Mouse (Mus musculus): Measurements from ENCODE around the gene Naf1. TPM values are rescaled to one million over a fixed set of nuclear protein-coding genes. Genes with fewer than 3 reads are reported as not detected.

Gene Naf1
- polyA plus RNA-seq, 1 experiment from 2014 or later = 3.1 TPM

DNA sequence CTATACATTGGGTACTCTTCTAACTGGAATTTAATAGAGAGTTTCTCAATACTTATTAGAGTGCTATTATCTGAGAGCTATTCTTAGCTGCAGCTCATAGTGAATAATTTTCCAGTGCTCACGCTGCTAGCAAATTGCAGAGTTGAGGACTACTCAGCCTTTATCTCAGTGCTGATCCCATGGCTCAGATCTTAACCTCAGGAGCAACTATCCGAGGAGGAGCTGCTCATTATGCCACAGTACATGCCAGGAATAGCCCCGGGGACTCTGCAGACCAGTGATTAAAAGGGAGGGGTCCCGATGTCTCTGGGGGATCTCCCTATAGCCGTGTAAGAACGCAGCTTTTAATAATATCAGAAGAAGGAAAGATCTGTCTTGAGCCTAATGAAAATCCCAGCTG lies 50.7 kb downstream of the Naf1 start:
- H3K27ac ChIP-seq (replicated peaks) = no peak overlapping the region
- WGBS = 54% methylated on average over 6 of the region's 6 CpGs
- H3K36me3 ChIP-seq = no peaks in the 10 kb centered on the region
- H3K27me3 ChIP-seq (ENCODE audit: low read depth, poor library complexity, severe bottlenecking) = no peaks in the 10 kb centered on the region
- no peak overlapping the region for H3K4me3 ChIP-seq
- no peak for DNase-seq (ENCODE audit: low spot score)
- no peaks in the 10 kb centered on the region for H3K9me3 ChIP-seq (replicated peaks)
- no peaks in the 10 kb centered on the region for H3K4me1 ChIP-seq

DNA sequence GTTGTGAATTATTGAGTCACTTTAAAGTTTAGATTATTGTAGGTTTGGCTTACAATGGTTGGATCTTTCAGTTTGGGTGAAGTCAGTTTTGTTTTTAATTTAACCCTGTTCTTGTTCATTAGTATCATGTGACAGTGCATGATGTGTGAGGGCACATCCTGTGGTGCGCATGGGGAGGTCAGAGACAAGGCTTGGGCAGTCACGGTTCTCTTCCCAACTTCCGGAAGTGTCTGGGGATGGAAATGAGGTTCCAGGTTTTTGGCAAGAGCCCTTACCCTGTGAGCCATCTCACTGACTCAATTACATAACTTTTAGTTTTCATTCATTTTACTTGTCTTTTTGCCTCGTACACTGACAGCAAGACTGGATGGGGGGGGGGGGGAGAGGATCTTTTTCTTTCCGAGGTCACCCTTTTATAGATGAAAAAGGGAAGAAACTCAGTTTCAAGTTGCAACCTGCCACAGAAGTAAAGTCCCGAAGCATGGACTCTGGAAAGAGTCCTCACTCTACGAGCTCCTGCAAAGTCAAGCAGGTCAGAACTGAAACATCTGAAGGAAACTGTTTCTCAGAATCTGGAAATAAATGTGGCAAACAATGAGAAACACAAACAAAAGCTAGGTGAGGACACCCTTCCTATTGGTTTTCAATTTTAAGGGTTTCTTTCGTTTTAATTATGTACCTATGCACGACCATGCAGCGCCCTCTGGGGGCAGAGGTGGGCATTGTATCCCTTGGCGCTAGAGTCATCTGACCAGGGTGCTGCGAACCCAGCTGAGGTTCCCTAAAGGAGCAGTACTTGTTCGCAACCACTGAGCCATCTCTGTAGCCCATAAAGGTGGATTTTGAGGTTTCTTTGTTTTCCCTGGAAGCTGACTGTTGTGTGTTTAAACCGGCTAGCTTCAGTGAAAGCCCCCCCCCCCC lies 53.9 kb downstream of the Naf1 start:
- Histone ChIP-seq H3K4me3 (no peak overlapping the region), H3K27me3 (ENCODE audit: low read depth, poor library complexity, severe bottlenecking) (no peaks in the 10 kb centered on the region), H3K9me3 (replicated peaks) (no peaks in the 10 kb centered on the region), H3K36me3 (no peaks in the 10 kb centered on the region), H3K27ac (replicated peaks) (no peak overlapping the region), H3K4me1 (no peaks in the 10 kb centered on the region)
- DNase-seq (ENCODE audit: low spot score) = no peak
- 69% methylated on average over 14 of the region's 14 CpGs for WGBS

DNA sequence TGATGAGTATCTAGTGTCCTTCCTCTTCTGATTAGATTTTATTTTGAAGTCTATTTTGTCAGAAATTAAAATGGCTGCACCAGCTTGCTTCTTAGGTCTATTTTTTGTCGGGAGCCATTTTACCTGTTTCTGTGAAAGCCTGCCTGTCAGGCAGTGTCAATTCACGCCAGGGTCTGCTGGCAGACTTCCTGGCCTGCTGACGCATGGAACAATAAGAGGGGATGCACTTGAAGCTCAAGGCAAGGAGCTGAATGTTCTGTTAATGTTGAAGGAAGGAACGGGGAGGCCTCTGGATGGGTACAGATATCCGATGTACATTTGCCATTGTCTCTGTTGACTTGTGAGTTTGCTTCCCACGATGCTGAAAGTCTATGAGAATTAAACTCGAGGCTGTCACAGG lies 56.0 kb downstream of the Naf1 start:
- no peaks in the 10 kb centered on the region for H3K36me3 ChIP-seq
- no peak overlapping the region for H3K27ac ChIP-seq (replicated peaks)
- DNase-seq (ENCODE audit: low spot score) = no peak
- H3K4me1 ChIP-seq = no peaks in the 10 kb centered on the region
- no peaks in the 10 kb centered on the region for H3K27me3 ChIP-seq (ENCODE audit: low read depth, poor library complexity, severe bottlenecking)
- WGBS = 80% methylated on average over 7 of the region's 7 CpGs
- no peak overlapping the region for H3K4me3 ChIP-seq
- 0 out of 2 replicates have a peak, but pooled peaks cover 2% of the 10 kb centered on the region for H3K9me3 ChIP-seq (replicated peaks)

- DNase-seq (ENCODE audit: low spot score) = no peak
- H3K27me3 ChIP-seq (ENCODE audit: low read depth, poor library complexity, severe bottlenecking) = no peaks in the 10 kb centered on the region
- H3K27ac ChIP-seq (replicated peaks) = no peak overlapping the region
- H3K4me1 ChIP-seq = no peaks in the 10 kb centered on the region
- 0 out of 2 replicates have a peak, but pooled peaks cover 2% of the 10 kb centered on the region for H3K9me3 ChIP-seq (replicated peaks)
- H3K4me3 ChIP-seq = no peak overlapping the region
- H3K36me3 ChIP-seq = no peaks in the 10 kb centered on the region
- WGBS = 80% methylated on average over 6 of the region's 6 CpGs
Observed at GRCm38 (mm10) chr8:66917695-66918467, 57.9 kb downstream of the Naf1 start.

GRCm38 (mm10) chr8:66918471-66918870 lies 58.5 kb downstream of the Naf1 start:
- WGBS = 75% methylated on average over 4 of the region's 4 CpGs
- Histone ChIP-seq H3K36me3 (no peaks in the 10 kb centered on the region), H3K4me1 (no peaks in the 10 kb centered on the region), H3K4me3 (no peak overlapping the region), H3K9me3 (replicated peaks) (0 out of 2 replicates have a peak, but pooled peaks cover 2% of the 10 kb centered on the region), H3K27ac (replicated peaks) (no peak overlapping the region), H3K27me3 (ENCODE audit: low read depth, poor library complexity, severe bottlenecking) (no peaks in the 10 kb centered on the region)
- DNase-seq (ENCODE audit: low spot score) = no peak

- no peak overlapping the region for H3K27ac ChIP-seq (replicated peaks)
- no peak overlapping the region for H3K4me3 ChIP-seq
- no peaks in the 10 kb centered on the region for H3K4me1 ChIP-seq
- no peaks in the 10 kb centered on the region for H3K9me3 ChIP-seq (replicated peaks)
- no peak for DNase-seq (ENCODE audit: low spot score)
- no peaks in the 10 kb centered on the region for H3K27me3 ChIP-seq (ENCODE audit: low read depth, poor library complexity, severe bottlenecking)
- WGBS = 92% methylated on average over 4 of the region's 4 CpGs
- no peaks in the 10 kb centered on the region for H3K36me3 ChIP-seq
Observed at GRCm38 (mm10) chr8:66933746-66934145, 73.7 kb downstream of the Naf1 start.

DNA sequence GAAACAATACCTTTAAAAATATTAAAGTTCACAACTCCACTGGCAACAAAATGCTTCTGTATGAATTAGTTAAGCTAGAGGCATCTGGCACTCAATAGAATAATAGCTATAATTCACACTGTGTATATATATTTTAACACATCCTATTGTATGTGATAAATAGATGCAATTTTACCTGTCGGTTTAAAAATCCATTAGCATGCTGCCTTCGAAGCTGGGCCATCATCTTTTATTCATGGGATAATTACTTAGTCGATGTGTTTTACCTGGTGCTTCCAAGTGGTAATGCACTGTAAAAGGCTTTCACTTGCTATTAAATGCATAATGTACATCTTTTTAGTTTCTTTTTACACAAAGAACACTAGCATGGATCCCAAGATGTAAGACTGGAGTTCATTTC lies 76.2 kb downstream of the Naf1 start:
- Histone ChIP-seq H3K9me3 (replicated peaks) (no peaks in the 10 kb centered on the region), H3K4me3 (no peak overlapping the region), H3K4me1 (no peaks in the 10 kb centered on the region), H3K36me3 (no peaks in the 10 kb centered on the region), H3K27ac (replicated peaks) (no peak overlapping the region), H3K27me3 (ENCODE audit: low read depth, poor library complexity, severe bottlenecking) (no peaks in the 10 kb centered on the region)
- 91% methylated on average over 3 of the region's 3 CpGs for WGBS
- no peak for DNase-seq (ENCODE audit: low spot score)

Other genes starting within 250 kb of the Naf1 start
- 0.11 and 0.34 TPM in 2 replicates for gene Npy5r, start 172.1 kb upstream of the Naf1 start, polyA plus RNA-seq (2016; fragmentation: Nextera tagmentation; extraction: Ambion mirVana)
- 0.54 and 0.87 TPM in 2 replicates for gene Npy1r, start 163.0 kb upstream of the Naf1 start, polyA plus RNA-seq (2016; fragmentation: Nextera tagmentation; extraction: Ambion mirVana)